Mouse (Mus musculus) C2C12 (cell line): ENCODE data around the gene Srsf3.

Experiments used
- CEBPB ChIP-seq: IDR thresholded peaks from one replicate; pipeline ENCODE4 v1.6.1; 2011; ENCODE audit warnings: low read depth, mild to moderate bottlenecking, control low read depth, moderate library complexity
- CTCF ChIP-seq: IDR thresholded peaks from one replicate; pipeline ENCODE4 v1.5.1; 2011; ENCODE audit not compliant: control insufficient read depth, insufficient read depth, insufficient read length
- FOSL1 ChIP-seq: IDR thresholded peaks from one replicate; pipeline ENCODE4 v1.8.0; 2011; ENCODE audit warnings: mild to moderate bottlenecking, low read length; ENCODE audit not compliant: poor library complexity, insufficient read depth, severe bottlenecking
- MAX ChIP-seq: IDR thresholded peaks from one replicate; pipeline ENCODE4 v1.6.1; 2011; ENCODE audit warnings: mild to moderate bottlenecking, control low read depth
- MYOD1 ChIP-seq: IDR thresholded peaks from one replicate; pipeline ENCODE4 v1.6.1; 2011; ENCODE audit warnings: low read depth; ENCODE audit not compliant: control insufficient read depth, insufficient read length
- MYOG ChIP-seq: IDR thresholded peaks from one replicate; pipeline ENCODE4 v1.6.1; 2011; ENCODE audit not compliant: control insufficient read depth, insufficient read length; ENCODE audit errors: extremely low read depth
- USF1 ChIP-seq: IDR thresholded peaks from one replicate; pipeline ENCODE4 v1.6.1; 2011; ENCODE audit warnings: low read depth, mild to moderate bottlenecking, control low read depth, moderate library complexity

DNA sequence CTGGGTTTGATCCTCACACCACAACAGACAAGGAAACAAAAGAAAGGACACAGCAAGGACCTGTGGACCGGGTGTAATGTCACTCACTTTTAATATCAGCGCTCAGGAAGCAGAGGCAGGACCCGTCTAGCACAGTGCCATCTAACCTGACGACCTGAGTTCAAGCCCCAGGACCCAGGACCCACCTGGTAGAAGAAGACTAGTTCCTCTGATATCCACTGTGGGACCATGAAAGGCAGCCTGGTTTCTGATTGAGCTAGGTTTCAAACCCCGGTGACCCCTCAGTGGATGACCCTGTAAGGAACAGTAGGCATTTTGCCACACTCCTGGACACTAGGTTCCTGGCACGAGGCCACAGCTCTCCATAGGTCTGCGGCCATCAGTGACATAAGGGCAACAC is 52.2 kb downstream of the Srsf3 start:
- TF ChIP-seq CTCF (no peak), MAX (no peak), MYOG (no peak), MYOD1 (no peak), USF1 (no peak), CEBPB (no peak), FOSL1 (no peak)
